Mouse (Mus musculus): ENCODE measurements around the gene Dip2c.
A peak's percentile ranks its signal among the peaks of the same experiment; 100 is the strongest.

Dip2c gene

DNA sequence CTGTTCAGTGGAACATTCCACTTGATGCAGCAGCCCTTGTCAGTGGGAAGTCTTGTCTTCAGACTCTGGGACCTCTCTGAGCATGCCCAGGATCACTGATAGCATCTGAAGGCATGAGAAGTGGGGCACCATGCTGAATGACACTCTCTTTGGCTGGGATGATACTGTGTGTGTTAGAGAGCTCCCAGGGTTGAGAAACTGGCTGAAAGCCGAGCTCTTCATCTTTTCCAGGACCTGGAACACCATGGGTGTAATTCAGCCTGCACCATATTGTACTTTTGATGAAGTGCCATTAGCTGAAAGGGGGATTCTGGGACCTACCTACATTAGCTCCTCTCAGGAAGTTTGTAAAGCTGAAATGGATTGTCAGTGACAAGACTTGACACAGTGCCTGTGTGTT is 146.5 kb downstream of the Dip2c start:
- DNase-seq (ENCODE audit: low read depth, low spot score), result no peak

DNA sequence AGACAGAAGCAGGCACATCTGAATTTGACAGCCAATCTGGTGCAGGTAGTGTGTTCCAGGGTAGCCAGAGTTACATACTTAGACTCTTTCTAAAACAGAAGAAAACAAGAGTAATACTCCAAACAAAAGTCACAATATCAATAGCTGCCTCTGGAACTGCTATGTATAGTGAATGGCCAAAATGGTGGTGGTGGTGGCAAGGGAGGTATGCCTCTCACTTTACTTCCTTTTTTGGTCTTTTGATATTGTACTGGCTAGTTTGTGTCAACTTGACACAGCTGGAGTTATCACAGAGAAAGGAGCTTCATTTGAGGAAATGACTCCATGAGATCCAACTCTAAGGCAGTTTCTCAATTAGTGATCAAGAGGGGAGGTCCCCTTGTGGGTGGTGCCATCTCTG is 148.1 kb downstream of the Dip2c start:
- DNase-seq (ENCODE audit: low read depth, low spot score), result no peak

DNA sequence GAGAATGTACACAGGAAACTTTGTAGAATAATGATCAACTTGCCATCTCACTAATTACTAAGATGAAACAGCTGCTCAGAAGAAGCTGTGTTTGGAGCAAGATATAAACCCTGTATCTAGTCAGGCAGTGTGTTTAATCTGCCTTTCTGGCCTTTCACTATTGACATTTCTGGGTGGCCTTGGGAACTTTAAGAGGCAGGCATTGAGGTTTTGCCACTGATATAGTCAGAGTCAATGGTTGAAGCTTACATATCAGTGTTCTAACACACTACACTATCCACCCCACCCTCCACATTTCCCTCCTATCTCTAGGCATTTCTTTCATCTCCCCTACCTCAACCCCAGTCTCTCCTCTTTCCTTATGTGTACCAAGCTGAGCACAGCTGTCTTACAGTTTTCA is 149.9 kb downstream of the Dip2c start:
- DNase-seq (ENCODE audit: low read depth, low spot score), result no peak

DNA sequence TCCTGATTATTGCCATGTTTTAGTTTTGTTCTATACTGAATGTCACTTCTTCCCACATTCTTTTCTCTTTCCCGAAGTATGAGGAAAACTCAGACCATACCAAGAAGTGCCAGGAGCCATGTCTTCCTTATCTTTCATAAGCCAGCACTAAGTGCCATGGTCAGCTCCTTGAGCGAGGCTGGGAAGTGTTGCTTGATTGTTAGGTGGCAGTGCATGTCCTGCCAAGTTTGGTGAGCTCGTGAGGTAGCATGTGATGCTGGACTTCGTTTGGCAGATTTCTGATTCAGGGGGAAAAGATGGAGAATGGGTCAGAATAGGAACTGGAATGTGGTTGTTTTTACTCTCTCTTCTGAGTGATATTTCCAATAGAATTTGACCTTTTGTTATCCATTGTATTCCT is 150.5 kb downstream of the Dip2c start:
- no peak for DNase-seq (ENCODE audit: low read depth, low spot score)

DNA sequence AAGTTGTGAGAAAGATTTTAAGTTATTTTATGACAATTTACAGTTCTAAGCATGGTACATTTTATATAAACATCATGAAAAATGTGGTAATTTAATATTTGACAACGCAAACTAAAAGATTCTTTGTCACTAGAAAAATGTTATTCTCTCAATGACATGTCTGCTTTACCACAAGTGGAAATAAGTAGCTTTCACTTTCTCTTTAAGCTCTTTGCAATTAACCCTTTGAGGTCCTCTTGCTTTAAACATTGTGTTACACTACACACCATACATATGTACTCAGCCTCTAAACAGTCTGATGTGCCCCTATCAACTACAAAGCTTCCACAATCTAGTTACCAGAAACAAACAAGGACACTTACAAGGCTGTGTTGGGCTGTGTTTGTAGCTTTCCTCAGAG is 153.6 kb downstream of the Dip2c start:
- no peak for DNase-seq (ENCODE audit: low read depth, low spot score)

DNA sequence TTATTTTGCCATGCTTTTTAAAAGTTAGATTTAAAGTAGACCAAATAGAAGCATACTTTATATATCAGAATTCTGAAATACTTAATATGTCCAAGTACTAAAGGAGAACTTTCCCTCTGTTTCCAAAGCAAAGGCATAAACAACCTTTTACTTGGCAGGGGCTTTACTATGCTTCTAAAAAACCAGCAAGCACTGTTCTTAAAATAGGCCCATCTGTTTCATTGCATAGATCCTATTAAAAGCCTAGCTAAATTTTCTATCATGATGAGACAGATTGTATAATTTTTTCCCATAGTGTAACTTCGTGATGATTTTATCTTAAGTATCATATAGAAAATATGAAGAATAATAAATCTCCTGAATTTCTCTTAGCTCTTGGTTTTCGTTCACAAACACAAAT is 154.4 kb downstream of the Dip2c start:
- no peak for DNase-seq (ENCODE audit: low read depth, low spot score)

DNA sequence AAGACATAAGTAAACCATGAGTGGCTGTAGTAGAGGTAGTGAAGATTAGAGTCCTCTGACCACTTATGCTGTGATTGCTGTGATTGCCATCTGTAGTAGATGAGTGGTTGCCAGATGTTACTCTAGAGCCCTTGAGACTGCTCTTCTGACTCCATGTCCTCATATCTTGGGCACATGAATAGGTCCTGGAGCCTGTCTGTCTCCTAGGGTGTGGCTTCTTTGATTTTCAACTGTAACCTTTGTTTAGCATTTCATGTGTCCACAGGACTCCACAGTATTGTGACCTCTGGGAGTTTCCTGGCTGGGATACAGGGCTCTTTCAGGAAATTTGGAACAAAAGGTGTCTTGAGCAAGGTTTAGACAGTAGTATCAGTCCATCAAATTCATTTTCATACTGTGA is 155.1 kb downstream of the Dip2c start:
- DNase-seq (ENCODE audit: low read depth, low spot score), result no peak

DNA sequence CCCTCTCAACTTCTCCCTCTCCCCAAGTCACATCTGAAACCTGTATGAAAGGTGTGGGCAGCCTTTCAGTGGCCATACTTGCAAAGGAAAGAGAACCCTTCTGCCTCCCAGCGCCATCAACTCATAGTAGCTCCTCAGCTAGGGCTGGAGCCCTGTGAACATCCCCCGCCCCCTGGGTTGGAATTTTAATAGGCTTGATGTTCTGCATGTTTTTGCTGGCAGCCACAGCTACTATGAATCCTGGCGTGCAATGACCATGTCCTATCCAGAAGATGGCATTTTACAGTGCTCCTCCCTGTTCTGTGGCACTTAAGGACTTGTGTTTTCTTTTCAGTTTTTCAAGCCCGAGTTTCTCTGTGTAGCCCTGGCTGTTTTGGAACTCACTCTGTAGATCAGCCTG is 166.7 kb downstream of the Dip2c start:
- DNase-seq (ENCODE audit: low read depth, low spot score), result no peak

DNA sequence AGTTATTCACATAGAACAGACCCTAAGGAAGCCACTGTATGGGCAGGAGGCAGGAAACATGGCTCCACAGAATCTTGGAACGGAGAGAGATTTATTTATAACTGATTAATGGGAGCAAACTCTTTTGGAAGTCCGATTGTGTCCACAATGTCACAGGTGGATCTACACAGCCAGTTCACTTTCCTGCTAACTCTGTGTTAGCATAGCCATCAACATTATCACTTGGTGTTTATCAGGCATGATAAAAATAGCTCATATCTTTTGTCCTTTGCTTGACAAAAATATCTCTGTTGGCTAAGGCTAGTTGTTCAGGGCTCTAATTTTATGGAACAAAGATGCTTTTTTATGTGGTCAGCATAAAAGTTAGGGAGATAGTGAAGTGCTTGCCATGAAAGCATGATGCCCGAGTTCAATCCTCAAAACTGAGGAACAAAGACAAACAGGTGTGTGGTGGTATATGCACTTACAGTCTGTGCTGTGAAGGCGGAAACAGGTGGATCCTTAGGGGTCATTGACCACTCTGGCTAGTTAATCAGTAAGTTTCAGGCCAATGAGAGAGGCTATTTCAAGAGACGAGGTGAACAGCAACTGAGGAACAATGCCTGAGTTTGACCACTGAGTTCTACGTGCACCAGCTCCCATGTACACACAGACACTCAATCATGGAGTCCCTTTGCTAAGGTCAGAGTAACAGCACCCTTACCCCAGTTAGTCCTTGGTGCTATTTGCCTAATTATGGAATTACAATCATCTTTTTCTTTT is 169.4 kb downstream of the Dip2c start:
- no peak for DNase-seq (ENCODE audit: low read depth, low spot score)

DNA sequence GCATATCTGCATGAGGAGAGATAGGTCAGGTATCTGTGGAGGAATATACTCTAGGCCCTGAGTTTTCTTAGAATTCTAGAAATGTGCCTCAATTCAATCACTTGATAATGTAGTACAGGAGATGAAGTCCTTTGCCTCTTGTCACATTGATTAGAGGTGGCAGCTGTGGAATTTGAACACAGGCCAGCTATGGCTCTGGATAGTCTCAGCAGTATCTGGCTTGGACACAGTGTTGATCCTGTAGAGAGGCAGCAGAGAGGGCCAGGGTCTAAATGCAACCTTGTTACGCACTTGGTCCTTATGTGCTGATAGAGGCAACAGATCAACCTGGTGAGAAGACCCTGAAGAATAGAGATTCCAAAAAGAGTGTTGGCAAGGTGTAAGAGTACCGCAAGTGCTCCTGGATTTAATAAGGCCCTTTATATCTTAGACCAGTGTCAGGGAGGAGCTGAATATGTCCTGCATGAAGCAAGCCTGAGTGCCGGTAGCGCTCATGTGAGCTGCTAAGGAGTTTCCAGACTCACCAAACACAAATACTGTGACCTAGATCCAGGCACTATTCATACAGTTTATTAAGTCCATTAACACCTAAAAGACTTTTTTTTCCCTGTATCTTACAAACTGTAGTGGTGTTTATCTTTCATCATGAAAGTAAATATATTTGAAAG is 170.3 kb downstream of the Dip2c start:
- no peak for DNase-seq (ENCODE audit: low read depth, low spot score)

DNA sequence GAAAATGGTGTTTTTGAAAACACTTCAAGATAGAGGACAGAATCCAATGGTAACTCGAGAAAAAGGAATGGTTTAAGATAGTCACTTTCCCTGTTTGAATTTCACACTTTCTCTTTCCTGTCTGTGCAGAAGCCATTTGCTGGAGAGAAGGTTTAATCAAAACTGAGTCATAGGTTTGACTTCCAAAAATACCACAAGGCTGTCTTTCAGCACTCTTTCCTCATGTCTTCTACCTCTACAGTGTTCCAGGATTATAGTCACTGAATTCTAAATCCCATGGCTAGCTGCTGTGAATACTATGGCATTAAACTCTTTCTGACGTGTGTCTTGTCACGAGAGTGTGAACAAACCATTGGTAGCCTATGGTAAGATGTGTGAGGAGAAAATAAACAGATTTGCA is 173.9 kb downstream of the Dip2c start:
- DNase-seq (ENCODE audit: low read depth, low spot score), result no peak

DNA sequence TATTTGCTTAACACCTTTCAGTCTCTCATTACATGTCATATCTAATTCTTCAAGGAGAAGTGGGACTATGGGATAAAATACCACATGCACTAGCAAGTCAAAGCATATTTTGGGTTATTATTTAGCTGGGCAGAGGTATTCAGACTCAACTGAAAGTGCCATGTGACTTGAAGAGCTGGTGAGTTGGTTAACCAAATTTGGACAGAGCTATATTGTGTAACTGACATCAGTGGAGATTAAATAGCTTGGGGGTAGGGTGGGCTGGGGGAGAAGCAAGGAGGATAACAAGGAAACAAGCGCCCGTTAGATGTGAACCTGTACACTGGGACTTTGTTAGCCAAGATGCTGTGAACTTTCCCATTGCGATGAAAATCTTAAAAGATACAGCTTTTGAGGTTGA is 175.6 kb downstream of the Dip2c start:
- no peak for DNase-seq (ENCODE audit: low read depth, low spot score)

DNA sequence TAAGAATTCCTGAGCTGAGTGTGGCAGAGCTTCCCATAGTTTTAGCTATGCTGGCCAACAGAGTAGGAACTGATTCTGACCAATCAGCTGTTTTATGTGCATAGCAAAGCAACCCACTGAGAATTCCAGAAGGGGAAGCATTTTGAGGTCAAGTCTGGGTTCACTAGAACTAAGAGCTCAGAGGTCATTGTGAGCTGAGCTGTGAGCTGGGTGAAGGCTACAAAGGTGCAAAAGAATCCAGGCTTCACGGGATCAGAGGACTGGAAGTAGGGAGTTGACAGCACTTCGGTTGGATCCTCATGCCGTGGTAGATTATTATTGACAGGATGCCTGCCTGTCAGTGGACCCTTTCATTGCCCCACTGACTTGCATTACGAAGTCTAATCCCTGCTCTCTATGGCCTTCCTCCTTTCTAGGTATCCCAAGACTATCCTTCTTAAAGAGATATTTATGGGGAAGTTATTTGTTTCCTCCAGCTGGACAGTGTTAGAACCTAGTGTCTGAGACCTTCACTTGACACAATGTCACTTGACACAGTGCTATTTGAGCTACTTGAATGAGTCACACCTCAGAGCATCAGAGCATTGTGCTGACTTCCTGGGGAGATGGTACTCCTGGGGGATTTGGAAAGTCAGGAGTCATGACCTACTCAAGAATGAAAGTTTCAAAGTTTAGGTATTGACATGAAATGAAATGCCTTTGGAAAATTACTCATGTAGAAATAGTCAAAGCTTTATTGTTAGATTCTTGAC is 178.3 kb downstream of the Dip2c start:
- no peak for DNase-seq (ENCODE audit: low read depth, low spot score)

DNA sequence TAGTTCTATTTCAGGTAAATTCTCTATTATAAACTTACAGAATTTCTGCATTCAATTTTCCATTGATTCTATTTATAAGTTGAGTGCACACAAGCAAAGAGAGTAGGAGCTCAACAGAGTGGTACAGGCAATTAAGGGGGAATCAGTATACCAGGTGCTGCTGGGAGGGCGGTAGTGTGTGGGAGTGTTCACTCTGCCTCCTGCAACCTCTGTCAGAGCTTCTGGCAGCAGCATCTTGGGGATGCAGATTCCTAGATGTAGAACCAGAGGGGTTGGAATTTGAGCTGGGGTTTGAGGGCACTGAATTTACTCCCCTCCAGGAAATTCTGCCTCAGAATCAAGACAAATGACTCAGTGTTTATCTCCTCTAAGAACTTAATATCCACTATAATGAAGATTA is 179.7 kb downstream of the Dip2c start:
- no peak for DNase-seq (ENCODE audit: low read depth, low spot score)

DNA sequence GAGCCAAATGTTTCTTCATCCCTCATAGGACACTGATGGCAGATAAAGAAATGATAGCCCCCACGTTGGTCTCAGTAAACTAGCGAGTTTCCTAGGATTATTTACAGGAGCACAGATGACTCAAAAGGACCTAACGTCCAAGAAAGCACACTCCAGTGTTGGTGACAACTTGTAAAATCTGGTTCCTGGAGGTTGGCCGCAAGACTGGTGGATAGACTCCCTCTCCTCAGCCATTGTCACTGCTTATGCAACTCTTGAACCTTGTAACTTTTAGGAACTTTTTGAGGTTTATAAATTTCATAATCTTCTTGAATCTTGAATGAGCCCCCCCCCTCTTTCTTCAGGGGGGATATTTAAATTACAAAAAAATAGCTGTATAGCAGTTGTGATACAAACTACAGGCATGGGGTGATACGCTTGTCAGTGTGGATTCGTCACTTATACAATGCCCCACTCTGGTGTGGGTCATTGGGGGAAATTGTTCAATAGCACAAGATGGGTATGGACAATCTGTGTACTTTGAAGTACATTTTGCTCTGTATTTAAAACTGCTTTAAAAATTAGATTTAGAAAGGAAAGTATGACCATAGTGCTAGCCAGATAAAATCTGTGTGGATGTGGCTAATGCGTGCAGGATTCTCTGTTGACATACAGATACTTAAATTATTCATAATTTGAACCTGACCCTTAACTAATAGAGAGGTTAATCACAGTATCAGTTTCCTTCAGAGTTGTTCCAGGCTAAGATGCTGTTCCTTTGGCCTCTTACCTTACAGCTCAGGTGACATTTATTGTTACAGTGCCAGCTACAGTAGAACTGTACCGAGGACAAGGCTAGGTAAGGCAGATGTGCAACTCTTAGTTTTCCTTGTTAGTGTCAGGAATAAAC is 181.3 kb downstream of the Dip2c start:
- no peak for DNase-seq (ENCODE audit: low read depth, low spot score)

DNA sequence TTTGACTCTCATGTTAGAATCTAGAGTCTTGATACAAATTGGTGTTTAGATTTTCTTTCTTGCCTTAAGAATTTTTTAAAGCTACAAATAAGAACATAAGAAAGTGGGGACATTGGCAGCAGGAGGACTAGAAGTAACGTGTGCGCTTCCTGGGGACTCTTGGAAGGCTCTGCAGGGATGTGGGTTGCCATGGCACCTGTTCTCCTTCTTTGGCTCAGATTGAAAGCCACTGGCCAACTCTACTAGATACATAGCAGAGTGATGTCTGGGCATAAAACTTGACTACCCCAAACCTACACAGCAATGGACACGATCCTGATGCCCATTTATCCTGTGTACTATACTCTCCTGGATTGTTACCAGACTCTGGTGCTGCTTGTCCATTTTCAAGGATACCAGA is 188.1 kb downstream of the Dip2c start:
- DNase-seq (ENCODE audit: low read depth, low spot score), result no peak

DNA sequence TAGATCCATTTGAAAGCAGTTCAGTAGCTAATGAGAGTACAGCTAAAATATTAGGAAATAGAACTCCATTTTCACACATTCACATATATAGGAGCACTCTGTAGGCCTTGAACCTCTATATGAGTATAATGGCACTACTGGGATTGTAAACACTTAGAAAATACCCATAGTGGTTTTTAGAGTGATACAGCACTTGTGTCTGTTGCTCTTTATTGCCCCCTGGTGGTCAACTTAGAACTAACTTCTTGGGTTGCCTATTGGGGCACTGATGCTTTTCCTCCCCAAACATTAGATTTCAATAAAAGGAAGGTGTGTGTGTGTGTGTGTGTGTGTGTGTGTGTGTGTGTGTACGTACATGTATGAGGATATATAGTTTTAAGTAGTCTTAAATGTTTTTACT is 190.9 kb downstream of the Dip2c start:
- peak; percentile 11 for DNase-seq (ENCODE audit: low read depth, low spot score)

DNA sequence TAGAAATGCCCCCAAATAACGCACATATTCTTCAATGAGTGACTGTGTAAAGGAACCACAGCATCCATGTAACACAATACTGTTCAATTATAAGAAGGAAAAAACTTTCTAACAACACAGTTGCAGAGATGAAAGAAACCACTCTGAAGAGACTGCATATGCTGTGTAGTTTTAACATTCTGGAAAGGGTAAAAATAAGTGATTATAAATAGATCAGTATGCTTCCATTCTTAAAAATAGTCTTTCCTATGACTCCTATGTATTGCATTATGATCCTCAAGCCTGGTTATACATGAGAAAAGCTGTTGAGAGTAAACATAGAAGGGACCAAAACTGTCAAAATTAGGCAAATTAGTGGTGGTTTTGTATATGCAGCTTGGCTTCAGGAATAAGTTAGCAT is 197.1 kb downstream of the Dip2c start:
- no peak for DNase-seq (ENCODE audit: low read depth, low spot score)

DNA sequence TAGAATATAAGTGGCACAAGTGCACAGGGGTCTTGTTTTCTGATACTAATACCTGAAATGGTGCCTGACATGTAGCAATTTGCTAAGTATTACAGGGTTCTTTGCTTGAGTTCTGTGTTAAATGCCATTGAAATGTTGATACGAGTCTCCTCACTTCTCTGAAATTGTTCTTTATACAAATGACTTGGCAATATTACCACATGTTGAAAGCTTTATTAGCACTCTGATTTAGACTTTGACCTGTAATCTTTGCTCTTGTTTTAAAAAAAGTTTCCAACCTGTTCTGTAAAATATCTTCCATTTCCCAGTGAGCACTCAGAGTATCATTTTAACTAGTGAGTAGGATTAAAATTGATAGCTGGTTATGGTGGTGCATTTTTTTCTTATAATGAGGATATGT is 205.4 kb downstream of the Dip2c start:
- no peak for DNase-seq (ENCODE audit: low read depth, low spot score)

DNA sequence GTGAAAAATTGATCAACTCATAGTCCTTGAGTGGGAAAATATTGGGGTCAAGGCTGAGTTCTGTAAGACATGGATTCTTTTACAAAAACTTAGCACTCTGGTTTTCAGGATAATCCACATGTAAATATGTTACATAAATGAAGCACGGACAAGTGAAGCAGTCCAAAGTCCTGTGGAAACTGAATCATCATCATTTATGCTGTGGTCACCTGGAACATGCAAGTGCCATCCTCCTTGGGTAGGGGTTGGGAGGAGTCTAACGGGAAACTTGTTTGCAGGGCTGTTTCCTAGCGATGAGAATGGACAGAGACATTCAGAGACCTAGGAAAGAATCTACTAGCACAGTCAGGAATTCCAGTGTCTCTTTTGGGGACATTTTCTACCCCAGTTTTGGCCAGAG is 213.4 kb downstream of the Dip2c start:
- DNase-seq (ENCODE audit: low read depth, low spot score), result no peak

DNA sequence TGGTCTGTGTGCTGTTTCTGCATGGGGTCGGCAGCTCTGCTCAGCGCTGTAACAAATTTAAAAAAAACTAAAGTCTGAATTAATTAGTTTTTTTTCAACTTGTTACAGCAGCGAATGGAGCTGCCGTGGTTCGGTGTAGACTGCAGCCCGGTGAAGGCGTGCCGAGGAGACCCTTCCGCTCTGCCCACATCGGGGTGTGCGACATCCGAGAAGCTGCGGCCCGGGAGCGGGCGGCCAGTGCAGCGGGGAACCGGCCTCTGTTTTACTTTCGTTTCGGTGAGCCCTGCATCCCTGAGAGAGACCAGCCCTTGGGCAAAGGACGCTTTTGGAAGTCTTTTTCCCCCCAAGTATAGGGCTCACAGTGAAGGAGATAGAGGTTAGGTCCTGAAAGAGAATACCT is 218.4 kb downstream of the Dip2c start:
- no peak for DNase-seq (ENCODE audit: low read depth, low spot score)

Measured in WW6 (cell line).